Mouse (Mus musculus): Measurements from ENCODE around the gene Ppil6. TPM values are rescaled to one million over a fixed set of nuclear protein-coding genes. Genes with fewer than 3 reads are reported as not detected.

Gene Ppil6
- polyA plus RNA-seq, 1 experiment from 2014 or later, result 0.20 TPM

- Histone ChIP-seq H3K9me3 (replicated peaks) (no peaks in the 10 kb centered on the region), H3K4me3 (replicated peaks) (no peak overlapping the region), H3K36me3 (replicated peaks) (peaks cover 23% of the 10 kb centered on the region), H3K4me1 (replicated peaks) (no peaks in the 10 kb centered on the region), H3K9ac (no peak overlapping the region), H3K27me3 (no peaks in the 10 kb centered on the region), H3K27ac (replicated peaks) (no peak overlapping the region), H3K4me2 (no peak overlapping the region)
- ATAC-seq (ENCODE audit: insufficient read depth), result no peak
- WGBS (ENCODE audit: insufficient replicate concordance), result 79% methylated on average over 15 of the region's 15 CpGs
Observed at GRCm38 (mm10) chr10:41464401-41464955, 25.8 kb upstream of the Ppil6 start.

DNA sequence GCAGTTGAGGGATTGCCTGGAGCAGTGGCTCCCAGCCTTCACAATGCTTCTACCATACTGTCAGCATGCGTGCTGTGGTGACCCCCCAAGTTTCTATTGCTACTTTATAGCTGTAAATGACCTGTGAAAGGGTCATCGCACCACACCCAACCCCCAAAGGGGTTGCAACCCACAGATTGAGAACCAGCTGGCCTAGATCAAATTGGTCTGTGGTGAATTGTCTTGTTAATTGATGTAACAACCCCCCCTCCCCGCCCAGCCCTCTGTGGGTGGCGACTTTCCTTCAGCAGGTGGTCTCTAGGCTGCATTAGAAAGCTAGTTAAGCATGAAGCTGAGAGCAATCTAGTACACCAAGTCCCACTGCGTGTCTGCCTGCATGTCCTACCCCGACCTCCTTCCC is 22.9 kb upstream of the Ppil6 start:
- H3K9me3 ChIP-seq (replicated peaks), result no peaks in the 10 kb centered on the region
- peaks cover 23% of the 10 kb centered on the region for H3K36me3 ChIP-seq (replicated peaks)
- no peaks in the 10 kb centered on the region for H3K27me3 ChIP-seq
- H3K4me1 ChIP-seq (replicated peaks), result 0 out of 2 replicates have a peak, but pooled peaks cover 4% of the 10 kb centered on the region
- H3K9ac ChIP-seq, result no peak overlapping the region
- no peak overlapping the region for H3K27ac ChIP-seq (replicated peaks)
- H3K4me2 ChIP-seq, result no peak overlapping the region
- 68% methylated on average over 6 of the region's 6 CpGs for WGBS (ENCODE audit: insufficient replicate concordance)
- no peak for ATAC-seq (ENCODE audit: insufficient read depth)
- H3K4me3 ChIP-seq (replicated peaks), result no peak overlapping the region

DNA sequence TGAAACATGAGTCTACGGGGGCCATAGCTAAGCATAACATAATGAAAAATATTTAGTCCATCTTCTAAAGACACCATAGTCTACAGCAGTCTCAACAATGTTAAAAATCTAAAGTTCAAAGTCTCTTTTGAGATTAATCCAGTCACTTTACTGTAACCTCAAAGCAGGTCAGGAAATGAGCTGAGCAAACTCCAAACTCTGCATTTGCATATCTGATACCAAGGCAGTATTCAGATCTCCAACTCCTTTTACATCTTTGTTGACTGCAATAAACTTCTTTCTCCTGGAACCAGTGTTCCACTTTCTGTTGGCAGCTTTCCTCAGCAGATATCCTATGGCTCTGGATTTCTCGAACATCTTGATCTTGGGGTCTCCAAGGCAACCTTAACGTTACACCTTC is 19.5 kb upstream of the Ppil6 start:
- 63% methylated on average over 3 of the region's 3 CpGs for WGBS (ENCODE audit: insufficient replicate concordance)
- Histone ChIP-seq H3K9ac (no peak overlapping the region), H3K4me1 (replicated peaks) (peaks cover 32% of the 10 kb centered on the region), H3K27ac (replicated peaks) (no peak overlapping the region), H3K4me2 (no peak overlapping the region), H3K36me3 (replicated peaks) (0 out of 2 replicates have a peak, but pooled peaks cover 5% of the 10 kb centered on the region), H3K4me3 (replicated peaks) (no peak overlapping the region), H3K27me3 (no peaks in the 10 kb centered on the region; the same call in 1 of the 2 replicates), H3K9me3 (replicated peaks) (no peaks in the 10 kb centered on the region)
- ATAC-seq (ENCODE audit: insufficient read depth), result no peak

GRCm38 (mm10) chr10:41472534-41472933 is 17.7 kb upstream of the Ppil6 start:
- Histone ChIP-seq H3K9ac (no peak overlapping the region), H3K4me1 (replicated peaks) (peaks cover 50% of the 10 kb centered on the region), H3K9me3 (replicated peaks) (no peaks in the 10 kb centered on the region), H3K36me3 (replicated peaks) (no peaks in the 10 kb centered on the region), H3K27me3 (peaks cover 18% of the 10 kb centered on the region), H3K4me3 (replicated peaks) (no peak overlapping the region), H3K4me2 (no peak overlapping the region), H3K27ac (replicated peaks) (no peak overlapping the region)
- no peak for ATAC-seq (ENCODE audit: insufficient read depth)

DNA sequence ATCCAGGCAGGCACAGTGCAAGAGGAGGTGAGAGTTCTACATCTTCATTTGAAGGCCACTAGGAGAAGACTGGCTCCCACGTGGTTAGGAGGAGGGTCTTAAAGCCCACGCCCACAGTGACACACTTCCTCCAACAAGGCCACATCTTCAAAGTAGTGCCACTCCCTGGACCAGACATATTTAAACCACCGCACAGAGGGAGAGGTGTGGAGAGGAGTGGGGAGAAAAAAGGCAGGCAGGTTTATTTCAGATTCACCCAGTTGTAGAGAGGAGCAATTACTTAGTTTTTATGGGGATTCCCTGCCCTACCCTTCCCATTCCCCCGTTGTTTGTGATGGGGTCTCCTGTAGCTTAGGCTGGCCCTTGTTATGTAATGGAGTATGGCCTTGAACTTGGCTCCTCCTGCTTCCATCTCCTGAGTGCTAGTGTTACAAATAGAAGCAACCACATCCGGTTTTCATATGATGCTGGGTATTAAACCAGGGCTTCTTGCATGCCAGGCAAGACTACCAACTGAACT is 17.2 kb upstream of the Ppil6 start:
- 47% methylated on average over 5 of the region's 5 CpGs for WGBS (ENCODE audit: insufficient replicate concordance)
- Histone ChIP-seq H3K4me3 (replicated peaks) (no peak overlapping the region), H3K36me3 (replicated peaks) (no peaks in the 10 kb centered on the region), H3K27ac (replicated peaks) (no peak overlapping the region), H3K4me2 (no peak overlapping the region), H3K9ac (no peak overlapping the region), H3K27me3 (peaks cover 21% of the 10 kb centered on the region), H3K4me1 (replicated peaks) (peaks cover 55% of the 10 kb centered on the region), H3K9me3 (replicated peaks) (no peaks in the 10 kb centered on the region)
- no peak for ATAC-seq (ENCODE audit: insufficient read depth)

DNA sequence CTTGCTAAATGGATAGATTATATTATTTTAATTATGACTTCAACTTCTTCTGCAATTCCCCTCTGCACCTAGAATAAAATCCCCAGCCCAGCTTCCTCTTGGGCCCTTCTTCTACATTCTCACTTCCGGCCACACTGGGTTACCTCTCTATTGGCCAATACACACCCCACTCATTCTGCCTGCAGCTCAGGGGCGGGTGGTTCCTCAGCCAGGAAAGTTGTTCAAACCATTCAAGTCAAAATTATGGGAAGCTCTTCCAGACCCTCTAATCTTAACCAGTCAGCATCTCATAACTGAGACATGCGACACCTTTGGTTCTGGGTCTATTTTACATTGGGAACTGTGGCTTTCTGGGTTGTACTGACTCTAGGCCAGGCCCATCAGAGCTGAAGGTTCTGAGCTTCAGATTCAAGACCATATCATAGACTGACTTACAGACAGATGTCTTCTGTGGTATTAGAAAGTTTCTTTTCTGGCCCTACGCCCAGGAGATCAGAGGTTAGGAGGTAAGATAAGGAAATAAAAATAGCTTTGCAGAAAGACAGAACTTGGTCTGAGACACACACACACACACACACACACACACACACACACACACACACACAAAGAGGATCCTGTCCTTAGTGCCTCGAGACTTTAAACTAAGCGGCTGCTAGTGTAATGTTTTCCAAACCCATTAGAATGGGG is 16.3 kb upstream of the Ppil6 start:
- Histone ChIP-seq H3K4me2 (no peak overlapping the region), H3K4me3 (replicated peaks) (no peak overlapping the region), H3K9ac (no peak overlapping the region), H3K36me3 (replicated peaks) (no peaks in the 10 kb centered on the region), H3K4me1 (replicated peaks) (peaks cover 56% of the 10 kb centered on the region), H3K27ac (replicated peaks) (no peak overlapping the region), H3K9me3 (replicated peaks) (no peaks in the 10 kb centered on the region), H3K27me3 (peaks cover 29% of the 10 kb centered on the region)
- ATAC-seq (ENCODE audit: insufficient read depth), result peak; percentile 29; the same call in 1 of the 2 replicates
- 19% methylated on average over 6 of the region's 6 CpGs for WGBS (ENCODE audit: insufficient replicate concordance)

DNA sequence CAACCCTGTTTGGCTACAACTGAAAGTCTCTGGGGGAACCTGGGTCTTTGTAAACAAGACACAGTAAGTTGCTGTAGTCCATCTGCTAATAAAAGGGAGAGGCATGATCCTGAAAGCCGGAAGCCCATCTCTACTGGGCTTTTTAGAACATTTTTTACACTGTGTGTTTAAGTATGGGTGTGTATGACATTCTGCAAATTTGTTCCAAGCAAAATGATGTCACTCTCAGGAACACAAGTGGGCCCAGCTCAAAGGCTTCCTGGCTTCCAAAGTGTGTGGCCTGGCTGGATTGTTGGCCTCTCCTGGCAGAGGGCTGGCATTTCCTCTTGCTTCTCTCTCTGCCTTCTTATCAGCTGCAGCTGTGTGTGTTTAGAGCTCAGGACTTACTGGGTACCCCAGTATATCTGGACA is 15.3 kb upstream of the Ppil6 start:
- H3K9ac ChIP-seq, result no peak overlapping the region
- H3K4me2 ChIP-seq, result peak overlapping the region; percentile 15; the same call in 1 of the 2 replicates
- WGBS (ENCODE audit: insufficient replicate concordance), result 60% methylated on average over 1 of the region's 1 CpGs

GRCm38 (mm10) chr10:41476171-41477017 is 13.8 kb upstream of the Ppil6 start, which contains the start of gene Mical1:
Mical1 (plus strand) TSS chr10:41476314.
- Histone ChIP-seq H3K27ac (replicated peaks) (peak within 1 kb of the TSS; percentile 57), H3K9ac (peak within 1 kb of the TSS; percentile 55), H3K4me3 (replicated peaks) (peak within 1 kb of the TSS; percentile 61), H3K9me3 (replicated peaks) (no peaks in the 10 kb centered on the region), H3K4me2 (peak within 1 kb of the TSS; percentile 92), H3K4me1 (replicated peaks) (peaks cover 65% of the 10 kb centered on the region), H3K27me3 (peaks cover 37% of the 10 kb centered on the region), H3K36me3 (replicated peaks) (no peaks in the 10 kb centered on the region)
- WGBS (ENCODE audit: insufficient replicate concordance), result 0% methylated on average over 35 of the region's 35 CpGs
- ATAC-seq (ENCODE audit: insufficient read depth), result peak; percentile 61

More for the DNA sequence above, 15.3 kb upstream of the Ppil6 start:
- Histone ChIP-seq H3K4me1 (replicated peaks) (peaks cover 56% of the 10 kb centered on the region), H3K36me3 (replicated peaks) (no peaks in the 10 kb centered on the region), H3K9me3 (replicated peaks) (no peaks in the 10 kb centered on the region), H3K4me3 (replicated peaks) (no peak overlapping the region), H3K27ac (replicated peaks) (peak overlapping the region; percentile 24; the same call in 1 of the 2 replicates), H3K27me3 (peaks cover 35% of the 10 kb centered on the region)
- no peak for ATAC-seq (ENCODE audit: insufficient read depth)

GRCm38 (mm10) chr10:41477018-41477277 is 13.3 kb upstream of the Ppil6 start:
- Histone ChIP-seq H3K27ac (replicated peaks) (peak overlapping the region; percentile 57), H3K4me1 (replicated peaks) (peaks cover 68% of the 10 kb centered on the region), H3K4me3 (replicated peaks) (peak overlapping the region; percentile 61), H3K9ac (peak overlapping the region; percentile 55), H3K4me2 (peak overlapping the region; percentile 92), H3K36me3 (replicated peaks) (no peaks in the 10 kb centered on the region), H3K9me3 (replicated peaks) (no peaks in the 10 kb centered on the region), H3K27me3 (peaks cover 39% of the 10 kb centered on the region)
- under 1% methylated on average over 9 of the region's 9 CpGs for WGBS (ENCODE audit: insufficient replicate concordance)
- ATAC-seq (ENCODE audit: insufficient read depth), result no peak

- WGBS (ENCODE audit: insufficient replicate concordance), result 4% methylated on average over 20 of the region's 20 CpGs
- peak; percentile 38 for ATAC-seq (ENCODE audit: insufficient read depth)
- no peaks in the 10 kb centered on the region for H3K9me3 ChIP-seq (replicated peaks)
Observed at GRCm38 (mm10) chr10:41477278-41478181, 12.7 kb upstream of the Ppil6 start.

More at GRCm38 (mm10) chr10:41477278-41478181, 12.7 kb upstream of the Ppil6 start:
- peak overlapping the region; percentile 92 for H3K4me2 ChIP-seq
- peak overlapping the region; percentile 57; the same call in 1 of the 2 replicates for H3K27ac ChIP-seq (replicated peaks)
- peaks cover 41% of the 10 kb centered on the region for H3K27me3 ChIP-seq
- H3K36me3 ChIP-seq (replicated peaks), result no peaks in the 10 kb centered on the region
- H3K4me1 ChIP-seq (replicated peaks), result peaks cover 65% of the 10 kb centered on the region
- peak overlapping the region; percentile 55; the same call in 1 of the 2 replicates for H3K9ac ChIP-seq
- peak overlapping the region; percentile 61 for H3K4me3 ChIP-seq (replicated peaks)
